7 mouse cellular contexts compared by ENCODE assay signal in genomic region chr17:46554977-46555672, GRCm38 (mm10). TPM values are rescaled to one million over a fixed set of nuclear protein-coding genes. Genes with fewer than 3 reads are reported as not detected.
DNase-seq lines count a peak whose midpoint lies in the region; ATAC-seq lines count a peak whose summit lies in the region.

No protein-coding gene starts in this region.

- no peak for ATAC-seq in kidney, embryonic 15.5 days (replicated peaks; ENCODE audit: low FRiP score)

- H3K27me3 ChIP-seq in kidney, embryonic 15.5 days = no peaks in the 10 kb centered on the region

- peaks cover 41% of the 10 kb centered on the region for H3K4me1 ChIP-seq in kidney, embryonic 15.5 days

- peak; percentile 57 for DNase-seq in urinary bladder, adult 2 months (ENCODE audit: low spot score)
- DNase-seq in urinary bladder, postnatal 25 days (ENCODE audit: low spot score) = no peak
- DNase-seq in cerebellum, adult 9-10 months = peak; percentile 61
- DNase-seq in gastrocnemius, postnatal 4 days (ENCODE audit: low spot score in 2 of 2) = peak; percentile 50 to 66
- peak; percentile 24 for DNase-seq in lung, postnatal 36 days
- DNase-seq in spleen, postnatal 4 days (ENCODE audit: low spot score in 2 of 2) = peak; percentile 52 to 79

- peak overlapping the region; percentile 97 for H3K27ac ChIP-seq in kidney, embryonic 15.5 days

- whole genome bisulfite sequencing in kidney, embryonic 15.5 days = under 1% methylated on average over 75 of the region's 75 CpGs

- peak overlapping the region; percentile 66 for H3K4me3 ChIP-seq in kidney, embryonic 15.5 days (replicated peaks)

- peaks cover 25% of the 10 kb centered on the region for H3K36me3 ChIP-seq in kidney, embryonic 15.5 days

- peak overlapping the region; percentile 81 for H3K4me2 ChIP-seq in kidney, embryonic 15.5 days

- H3K9me3 ChIP-seq in kidney, embryonic 15.5 days (replicated peaks) = no peaks in the 10 kb centered on the region

- peak overlapping the region; percentile 96 for H3K9ac ChIP-seq in kidney, embryonic 15.5 days

RNA-seq across cellular contexts. Expression of gene Srf, which starts 0.8 kb away (rescaled TPM):
- polyA plus RNA-seq in urinary bladder, adult 2 months (2012; rRNA removed) = 122 and 145 TPM in 2 replicates
- 10 to 100 TPM; 81.5 to 84.4 TPM for total RNA-seq in gastrocnemius, postnatal 4 days (2021)
- 9.1 and 9.5 TPM in 2 replicates for polyA plus RNA-seq in kidney, embryonic 15.5 days (2015; fragmentation: Nextera tagmentation; extraction: Ambion mirVana)

RNA-seq across cellular contexts. Expression of gene Cul9, which starts 8.9 kb away (rescaled TPM):
- polyA plus RNA-seq in urinary bladder, adult 2 months (2012; rRNA removed) = 22.9 and 29.3 TPM in 2 replicates
- total RNA-seq in gastrocnemius, postnatal 4 days (2021) = 10 to 100 TPM; 13.5 to 15.0 TPM
- 5.3 and 5.8 TPM in 2 replicates for polyA plus RNA-seq in kidney, embryonic 15.5 days (2015; fragmentation: Nextera tagmentation; extraction: Ambion mirVana)

RNA-seq across cellular contexts. Expression of gene Dnph1, which starts 58.6 kb away (rescaled TPM):
- polyA plus RNA-seq in urinary bladder, adult 2 months (2012; rRNA removed) = 6.1 and 7.0 TPM in 2 replicates
- total RNA-seq in gastrocnemius, postnatal 4 days (2021) = 1 to 10 TPM; 3.6 to 5.2 TPM
- polyA plus RNA-seq in kidney, embryonic 15.5 days (2015; fragmentation: Nextera tagmentation; extraction: Ambion mirVana) = 58.0 and 58.5 TPM in 2 replicates

Comparison
In these comparisons a context has a peak if more than half of its experiments do, and no peak if none do; other contexts are left out.
1. RNA of gene Srf, which starts 0.8 kb away (polyA plus RNA-seq): 122 to 145 TPM in urinary bladder, adult 2 months; 9.1 to 9.5 TPM in kidney, embryonic 15.5 days; every median in the first group is over 10 times any median in the second.